Mouse (Mus musculus) left cerebral cortex, postnatal 25 days (tissue): ENCODE results near the gene Slc30a2. TPM values are rescaled to one million over a fixed set of nuclear protein-coding genes. Genes with fewer than 3 reads are reported as not detected.

Source experiments
- DNase-seq, 2 experiments: peaks; one replicate each; pipeline ENCODE4 v3.0.0; 2022; ENCODE audit warnings: low spot score in 2 of 2, mixed read lengths in 1 of 2
- intact Hi-C: fragments of 180-260 bp; cut with DNase I; formaldehyde crosslinking; loops from one replicate; pipeline ENCODE4 v1.15.1; 2025
- total RNA-seq, 2 experiments: library from RNA; stranded (reverse); gene quantifications; 2 replicates each; pipeline ENCODE4 v1.2.3; 2021

Gene Slc30a2
- total RNA-seq, 2 experiments from 2014 or later, result not detected

DNA sequence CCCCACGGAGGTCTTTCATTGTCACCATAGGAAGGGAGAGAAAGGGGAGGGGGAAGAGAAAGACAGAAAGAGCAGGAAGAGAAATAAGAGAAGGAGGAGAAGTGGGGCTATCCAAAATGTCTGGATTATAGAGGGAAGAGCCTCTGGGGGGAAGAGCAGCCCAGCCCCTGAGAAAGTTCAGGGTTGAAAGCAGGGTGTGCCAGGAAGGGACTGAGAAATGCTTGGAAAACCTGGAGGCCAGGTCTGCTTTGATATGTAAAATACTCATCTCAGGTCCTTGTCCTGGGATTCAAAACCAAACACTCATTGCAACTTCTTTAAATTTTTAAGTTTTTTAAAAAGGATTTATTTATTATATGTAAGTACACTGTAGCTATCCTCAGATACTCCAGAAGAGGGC, 48.7 kb downstream of the Slc30a2 start:
- intact Hi-C loops, result no loop called here
- no peak for DNase-seq

- intact Hi-C loops, result no loop called here
- peak in 1 of 2 experiments; percentile 80 for DNase-seq
These were observed 49.6 kb downstream of the Slc30a2 start for GRCm38 (mm10) chr4:134392595-134392994.

DNA sequence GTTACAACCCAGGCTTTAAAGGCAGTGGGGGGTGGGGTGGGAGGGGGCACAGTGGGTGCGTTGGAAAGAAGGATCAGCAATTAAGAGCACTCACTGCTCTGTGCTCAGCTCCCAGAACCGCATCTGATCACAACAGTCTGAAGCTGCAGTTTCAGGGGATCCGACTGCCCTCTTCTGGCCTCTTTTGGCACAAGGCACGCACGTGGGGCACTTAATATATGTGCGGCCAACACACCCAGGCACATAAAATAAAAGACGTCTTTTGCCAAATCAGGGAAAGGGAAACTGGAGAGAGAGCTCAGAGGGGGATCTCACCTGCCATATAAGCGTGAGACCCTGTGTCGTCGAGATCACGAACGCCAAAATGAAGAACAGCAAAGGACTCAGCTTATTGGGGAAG, 50.0 kb downstream of the Slc30a2 start:
- DNase-seq, result no peak
- intact Hi-C loops, result no loop called here

DNA sequence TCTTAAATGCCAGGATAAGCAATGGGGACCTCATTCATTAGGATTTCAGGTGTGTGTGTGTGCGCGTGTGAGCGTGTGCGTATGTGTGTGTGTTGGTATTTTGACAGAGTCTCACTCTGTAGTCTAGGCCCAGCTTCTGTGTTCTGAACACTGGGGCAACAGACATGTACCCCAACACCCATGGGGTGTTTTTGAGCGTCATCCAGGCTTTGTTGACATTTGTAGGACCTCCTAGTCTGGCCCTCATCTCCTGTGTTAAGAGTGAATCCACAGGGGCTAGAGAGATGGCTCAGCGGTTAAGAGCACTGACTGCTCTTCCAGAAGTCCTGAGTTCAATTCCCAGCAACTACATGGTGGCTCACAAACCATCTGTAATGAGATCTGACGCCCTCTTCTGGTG, 52.2 kb downstream of the Slc30a2 start:
- no peak for DNase-seq
- intact Hi-C loops, result no loop called here

- peak; percentile 96 to 99 for DNase-seq
- intact Hi-C loops, result loop anchor here (1.0 to 2.0 kb wide), 2 partner anchors 73 to 82 kb away; partner anchors contain the start of gene Stmn1
These were observed 53.2 kb downstream of the Slc30a2 start, which contains the start of gene Pafah2 for GRCm38 (mm10) chr4:134395977-134396825. TSS of gene Pafah2 (plus strand) at chr4:134396320.

DNA sequence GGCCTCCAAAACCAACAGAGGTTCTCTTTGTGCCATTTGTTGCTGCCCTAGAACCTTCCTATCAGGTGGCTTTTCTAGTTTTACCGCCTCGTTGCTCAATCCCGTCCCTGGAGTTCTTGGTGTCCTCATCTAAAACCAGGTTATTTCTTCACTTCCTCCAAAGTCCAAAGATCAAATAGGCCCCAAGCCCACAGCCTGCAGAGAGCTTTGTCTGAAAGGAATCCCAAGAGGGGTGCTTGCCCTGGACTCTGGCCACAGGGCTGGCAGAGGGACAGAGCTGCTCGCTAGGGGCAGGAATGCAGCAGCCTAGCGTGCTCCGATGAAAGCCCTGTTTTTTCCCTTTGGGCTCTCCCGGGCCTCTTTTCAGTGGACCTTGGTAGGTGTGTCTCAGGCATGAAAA, 54.1 kb downstream of the Slc30a2 start:
- DNase-seq, result peak; percentile 41 to 55

DNA sequence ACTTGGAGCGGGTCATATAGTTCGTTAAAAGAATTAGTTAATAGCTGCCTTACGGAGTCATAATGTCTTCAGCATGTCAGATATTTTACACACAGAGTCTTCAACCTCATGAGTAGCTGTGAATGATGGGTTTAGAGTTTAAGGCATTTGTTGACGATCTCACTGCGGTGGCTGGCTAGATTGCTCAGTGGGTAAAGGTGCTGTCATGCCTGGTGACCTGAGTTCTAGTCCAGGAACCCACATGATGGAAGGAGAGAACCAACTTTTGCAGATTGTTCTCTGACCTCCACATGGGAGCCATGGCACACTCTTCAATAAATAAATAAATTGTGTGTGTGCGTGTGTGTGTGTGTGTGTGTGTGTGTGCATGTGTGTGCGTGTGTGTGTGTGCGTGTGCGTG, 54.8 kb downstream of the Slc30a2 start:
- no peak for DNase-seq
- intact Hi-C loops, result loop anchor here (2.0 kb wide), 1 partner anchor 71 kb away; the partner anchor contains the start of gene Stmn1

More for the DNA sequence above, 54.1 kb downstream of the Slc30a2 start:
- intact Hi-C loops, result loop anchor here (2.0 kb wide), 1 partner anchor 72 kb away; the partner anchor contains the start of gene Stmn1

DNA sequence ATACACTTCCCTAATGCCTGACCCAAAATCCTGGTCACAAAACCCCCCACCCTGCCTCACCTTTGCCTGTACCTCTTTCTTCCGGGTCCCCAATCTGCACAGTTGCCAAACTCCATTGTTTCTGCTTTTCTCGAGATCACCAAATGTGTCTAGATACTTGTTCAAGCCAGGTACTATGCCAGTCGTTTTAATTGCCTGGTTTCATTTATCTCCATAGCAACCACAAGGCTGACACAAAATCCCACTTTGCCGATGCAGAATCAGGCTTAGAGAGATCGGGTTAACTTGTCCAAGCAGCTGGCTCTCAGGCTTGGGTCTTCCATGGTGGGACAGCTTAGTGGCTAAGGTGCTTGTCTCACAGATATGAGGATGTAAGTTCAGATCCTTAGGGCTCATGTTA, 57.2 kb downstream of the Slc30a2 start:
- intact Hi-C loops, result loop anchor here (2.0 kb wide), 1 partner anchor 51 kb away; no protein-coding TSS in a partner anchor

GRCm38 (mm10) chr4:134401181-134401661, 58.2 kb downstream of the Slc30a2 start:
- peak; percentile 83 to 92 for DNase-seq
- intact Hi-C loops, result loop anchor here (1.0 to 2.0 kb wide), 2 partner anchors 29 to 50 kb away; no protein-coding TSS in a partner anchor

More for the DNA sequence above, 57.2 kb downstream of the Slc30a2 start:
- no peak for DNase-seq

DNA sequence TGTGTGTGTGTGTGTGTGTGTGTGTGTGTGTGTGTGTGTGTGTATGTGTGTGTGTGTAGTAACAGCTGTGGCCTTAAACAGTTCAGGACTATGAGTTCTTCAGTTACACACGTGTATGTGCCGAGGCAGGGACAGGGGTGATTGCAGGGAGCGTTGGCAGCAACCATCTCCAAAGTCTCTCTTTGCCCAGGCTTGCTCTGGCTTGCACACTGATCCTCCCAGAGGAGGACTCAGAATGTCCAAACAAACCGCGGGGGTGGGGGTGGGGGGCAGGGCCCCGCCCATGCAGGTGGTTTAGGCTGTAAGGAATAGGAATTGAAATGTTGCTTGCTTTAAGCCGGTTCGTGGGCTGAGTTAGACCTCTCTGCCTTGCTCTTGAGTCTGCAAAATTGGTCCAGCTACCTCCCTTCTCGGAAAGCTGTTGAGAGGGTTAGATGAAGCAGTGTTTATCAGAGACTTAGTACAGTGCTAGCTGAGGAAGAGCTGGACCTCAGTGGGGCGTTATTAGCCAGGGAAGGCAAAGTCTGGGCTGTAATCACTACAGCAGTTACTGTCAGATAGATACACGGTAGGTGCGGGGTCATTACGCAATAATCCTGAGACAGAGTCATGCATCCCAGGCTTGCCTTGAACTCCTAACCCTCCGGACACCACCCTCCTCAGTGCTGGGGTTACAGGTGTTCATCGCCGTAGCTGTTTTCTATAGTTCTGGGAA, 59.0 kb downstream of the Slc30a2 start:
- intact Hi-C loops, result loop anchor here (1.0 to 2.0 kb wide), 2 partner anchors 28 to 49 kb away; no protein-coding TSS in a partner anchor
- no peak for DNase-seq

GRCm38 (mm10) chr4:134402571-134403262, 59.7 kb downstream of the Slc30a2 start:
- no peak for DNase-seq
- intact Hi-C loops, result no loop called here

DNA sequence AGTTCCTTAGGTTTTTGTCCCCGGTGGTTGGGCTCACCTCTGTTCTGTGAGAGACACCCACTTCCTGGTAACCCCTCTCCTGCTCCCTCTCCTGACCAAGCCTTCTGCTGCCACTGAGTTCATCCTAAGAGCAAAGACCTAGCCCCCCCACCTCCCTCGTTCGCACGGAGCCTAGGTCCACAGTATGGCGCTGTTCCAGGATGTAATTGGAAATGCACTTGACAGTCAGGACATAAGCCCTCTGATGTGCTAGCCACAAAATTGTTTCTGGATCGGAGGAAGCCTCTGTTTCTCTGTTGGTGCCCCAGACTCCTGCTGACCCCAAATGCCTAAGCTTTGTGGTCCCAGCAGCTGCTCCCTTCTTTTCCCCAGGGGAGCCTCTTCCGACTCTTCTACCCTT, 60.7 kb downstream of the Slc30a2 start:
- no peak for DNase-seq
- intact Hi-C loops, result no loop called here

Other genes with a start within 250 kb of the Slc30a2 start
- gene Cd52, start 248.1 kb upstream of the Slc30a2 start, total RNA-seq, result 1 to 10 TPM; 1.6 to 3.4 TPM
- 10 to 100 TPM; 29.5 to 34.7 TPM for gene Ubxn11, start 240.6 kb upstream of the Slc30a2 start, total RNA-seq
- 100 to 1,000 TPM; 212 to 218 TPM for gene Sh3bgrl3, start 214.4 kb upstream of the Slc30a2 start, total RNA-seq
- 10 to 100 TPM; 12.2 to 13.6 TPM for gene Cep85, start 156.1 kb upstream of the Slc30a2 start, total RNA-seq
- gene Gm7534, start 140.2 kb upstream of the Slc30a2 start, total RNA-seq, result not detected
- gene Catsper4, start 115.8 kb upstream of the Slc30a2 start, total RNA-seq, result not detected
- under 1 TPM; 0.23 to 0.46 TPM for gene Cnksr1, start 104.8 kb upstream of the Slc30a2 start, total RNA-seq
- not detected for gene E130218I03Rik, start 99.5 kb upstream of the Slc30a2 start, total RNA-seq
- 10 to 100 TPM; 10.3 to 10.5 TPM for gene Zfp593, start 97.6 kb upstream of the Slc30a2 start, total RNA-seq
- gene Gm30191, start 96.2 kb upstream of the Slc30a2 start, total RNA-seq, result not detected
- gene Grrp1, start 89.1 kb upstream of the Slc30a2 start, total RNA-seq, result 1 to 10 TPM; 4.0 TPM
- gene Pdik1l, start 55.3 kb upstream of the Slc30a2 start, total RNA-seq, result 10 to 100 TPM; 18.6 to 19.8 TPM
- under 1 TPM; 0.32 to 0.39 TPM for gene Trim63, start 28.1 kb upstream of the Slc30a2 start, total RNA-seq
- gene Extl1, start 40.7 kb downstream of the Slc30a2 start, total RNA-seq, result 10 to 100 TPM; 49.2 to 52.5 TPM
- gene Pafah2, start 53.1 kb downstream of the Slc30a2 start, total RNA-seq, result 1 to 10 TPM; 5.3 to 9.1 TPM
- gene Stmn1, start 125.1 kb downstream of the Slc30a2 start, total RNA-seq, result 1,000 to 10,000 TPM in 1 of 2 experiments, 100 to 1,000 TPM in 1; 940 to 1,084 TPM
- gene Paqr7, start 153.5 kb downstream of the Slc30a2 start, total RNA-seq, result 10 to 100 TPM; 61.2 to 63.3 TPM
- gene Aunip, start 167.8 kb downstream of the Slc30a2 start, total RNA-seq, result under 1 TPM; 0.37 to 0.60 TPM
- gene Mtfr1l, start 192.2 kb downstream of the Slc30a2 start, total RNA-seq, result 10 to 100 TPM; 60.2 to 60.7 TPM
- 10 to 100 TPM; 18.6 to 20.9 TPM for gene Selenon, start 209.0 kb downstream of the Slc30a2 start, total RNA-seq